Mouse (Mus musculus) bone marrow macrophage, adult 2 months (primary cell): Measurements from ENCODE around the gene Gpld1.
"Not testable (repeated sequence)": the region's sequence is repeated elsewhere in the genome, so short reads cannot be mapped to it uniquely, and the experiment has no call there.

Experiments used
- CTCF ChIP-seq: IDR thresholded peaks from 2 replicates; pipeline ENCODE4 v1.5.1; 2012; ENCODE audit warnings: low read depth, mild to moderate bottlenecking, low read length, moderate library complexity
- POLR2A ChIP-seq: IDR thresholded peaks from 2 replicates; pipeline ENCODE4 v1.6.1; 2012; ENCODE audit warnings: mild to moderate bottlenecking, low read depth, low read length, borderline replicate concordance

DNA sequence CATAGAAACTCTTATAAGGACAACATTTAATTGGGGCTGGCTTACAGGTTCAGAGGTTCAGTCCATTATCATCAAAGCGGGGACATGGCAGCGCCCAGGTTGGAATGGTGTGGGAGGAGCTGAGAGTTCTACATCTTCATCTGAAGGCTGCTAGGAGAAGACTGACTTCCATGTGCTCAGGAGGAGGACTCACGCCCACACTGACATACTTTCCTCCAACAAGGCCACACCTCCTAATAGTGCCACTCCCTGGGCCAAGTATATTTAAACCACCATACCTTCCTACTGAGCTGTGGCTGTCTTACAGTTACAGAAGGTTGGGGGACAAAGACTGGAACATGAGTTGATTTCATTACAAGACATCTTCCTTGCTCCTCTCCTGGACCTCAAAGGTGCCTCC lies 28.8 kb downstream of the Gpld1 start:
- TF ChIP-seq CTCF, POLR2A: not testable (repeated sequence)
